Mouse (Mus musculus) liver, postnatal 0 days (tissue): ENCODE data around the gene Rasgrp3.

Source experiments
- CTCF ChIP-seq: sonication (generic); IDR thresholded peaks from 2 replicates; pipeline ENCODE4 v1.5.1; 2016; ENCODE audit warnings: antibody characterized with exemption, low read depth
- EP300 ChIP-seq: IDR thresholded peaks from 2 replicates; pipeline ENCODE4 v1.6.1; 2016; ENCODE audit warnings: antibody characterized with exemption, low read depth, mild to moderate bottlenecking

DNA sequence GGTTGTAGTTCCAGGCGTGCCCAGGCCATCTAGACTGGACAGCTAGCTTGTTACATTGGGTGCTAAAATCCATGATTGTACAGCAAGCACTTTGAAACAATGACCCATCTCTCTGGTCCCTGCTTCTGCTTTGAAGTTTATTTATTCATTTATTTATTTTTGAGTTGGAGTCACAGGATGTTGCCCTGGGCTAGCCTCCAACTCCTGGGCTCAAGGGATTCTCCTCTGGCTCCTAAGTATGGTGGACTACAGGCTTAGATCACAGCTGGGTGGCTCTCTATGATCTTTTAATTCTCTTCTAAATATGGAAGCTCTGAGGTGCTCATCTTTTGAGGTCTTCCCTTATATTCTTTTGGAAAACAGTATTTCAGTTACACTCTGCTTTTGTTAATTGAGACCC lies 90.7 kb downstream of the Rasgrp3 start:
- TF ChIP-seq EP300, result no peak
- TF ChIP-seq CTCF, result no peak
